Mouse (Mus musculus): ENCODE data around the gene Taar8c.
"Not testable (repeated sequence)": the region's sequence is repeated elsewhere in the genome, so short reads cannot be mapped to it uniquely, and the experiment has no call there.

Gene Taar8c

DNA sequence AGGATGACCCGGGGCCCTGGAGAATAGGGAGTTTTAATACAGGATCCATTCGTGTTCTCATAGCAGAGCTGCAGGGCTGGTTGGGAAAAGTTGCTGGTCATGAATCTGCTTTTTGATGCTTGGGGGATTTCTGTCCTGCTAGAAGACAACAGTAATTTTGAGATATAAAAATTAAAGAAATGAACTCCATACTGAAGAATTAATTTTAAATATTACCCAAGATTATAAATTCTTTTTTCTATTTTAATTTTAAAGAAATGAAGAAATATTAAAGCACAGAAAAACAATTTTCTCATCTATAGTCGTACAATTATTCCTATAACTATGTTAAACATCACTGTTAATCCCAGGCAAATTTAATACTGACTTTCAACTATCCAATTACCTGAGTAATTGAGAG, at the start of gene Taar8c:
TSS of gene Taar8c (minus strand) at position 101 of the 400 bp plus-strand sequence.
- DNase-seq (ENCODE audit: low read depth), result not testable (repeated sequence)

DNA sequence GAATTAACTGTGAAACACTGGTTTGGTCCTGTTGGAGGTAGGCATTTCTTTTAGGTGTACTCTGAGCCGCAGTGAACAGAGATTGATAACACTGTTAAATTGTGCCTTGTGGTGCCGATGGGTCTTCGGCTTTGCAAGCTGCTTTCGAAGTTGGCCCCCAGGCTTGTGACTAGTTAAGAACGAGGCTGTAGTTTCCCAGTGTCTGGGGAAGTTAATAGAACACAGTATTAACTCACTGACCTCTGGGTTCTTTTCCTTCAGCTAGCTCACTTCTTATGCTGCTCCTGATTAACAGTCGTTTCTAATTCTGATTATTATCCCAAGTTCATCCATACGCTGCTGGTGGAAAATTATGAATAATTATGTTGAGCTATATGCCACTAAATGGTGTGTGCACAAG, 48.4 kb upstream of the Taar8c start:
- DNase-seq (ENCODE audit: low read depth), result peak; percentile 20

DNA sequence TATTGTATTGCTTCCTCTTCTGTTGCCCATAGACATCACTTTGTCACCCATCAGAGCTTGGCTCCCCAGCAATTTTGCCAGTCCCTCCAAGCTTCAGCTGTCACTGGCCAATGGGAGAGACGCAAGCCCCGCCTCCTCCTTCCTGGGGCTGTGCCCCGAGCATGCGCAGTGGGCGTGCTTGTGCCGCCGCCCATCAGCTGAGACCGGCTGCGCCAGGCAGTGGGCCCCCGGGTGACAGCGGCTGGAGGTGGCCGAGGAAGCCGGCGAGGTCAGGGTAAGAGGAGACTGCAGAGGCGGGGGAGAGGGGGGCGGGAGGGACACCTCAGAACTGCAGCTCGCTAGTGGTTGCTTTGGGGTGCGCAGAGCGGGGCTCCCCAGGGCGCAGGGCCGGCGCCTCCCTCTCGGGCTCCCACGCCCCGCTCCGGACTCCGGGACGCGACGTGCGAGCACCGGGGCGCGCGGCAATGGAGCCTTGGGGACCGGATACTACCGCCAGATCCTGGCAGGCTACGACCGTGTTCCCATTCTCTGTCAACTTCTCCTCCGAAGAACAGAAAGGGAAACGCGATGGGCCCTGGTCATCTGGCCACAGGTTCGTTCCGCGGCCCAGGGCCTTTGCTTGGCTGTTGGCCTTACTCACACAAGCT, 47.5 kb upstream of the Taar8c start, which contains the start of gene Stx7:
TSS of gene Stx7 (plus strand) at position 168 of the 647 bp plus-strand sequence.
- peak; percentile 96 for DNase-seq (ENCODE audit: low read depth)

DNA sequence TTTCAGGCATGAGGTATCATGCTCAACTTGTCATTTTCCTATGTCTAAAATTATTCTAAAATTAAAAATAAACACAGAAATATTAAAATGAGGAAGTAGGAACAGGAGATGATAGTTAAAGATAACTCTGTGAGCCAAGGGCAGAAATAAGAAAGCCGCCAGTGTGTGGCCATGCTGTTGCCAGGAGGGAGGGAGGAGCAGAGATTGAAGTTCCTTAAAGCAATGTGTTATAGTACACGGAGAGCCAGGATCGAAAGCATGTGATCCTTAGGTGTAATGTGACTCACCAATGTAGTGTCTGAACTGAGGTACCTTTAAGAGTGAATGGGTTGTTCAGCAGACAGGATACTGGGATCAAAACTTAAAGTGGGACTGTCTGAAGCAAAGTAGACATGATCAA, 41.0 kb upstream of the Taar8c start:
- no peak for DNase-seq (ENCODE audit: low read depth)

DNA sequence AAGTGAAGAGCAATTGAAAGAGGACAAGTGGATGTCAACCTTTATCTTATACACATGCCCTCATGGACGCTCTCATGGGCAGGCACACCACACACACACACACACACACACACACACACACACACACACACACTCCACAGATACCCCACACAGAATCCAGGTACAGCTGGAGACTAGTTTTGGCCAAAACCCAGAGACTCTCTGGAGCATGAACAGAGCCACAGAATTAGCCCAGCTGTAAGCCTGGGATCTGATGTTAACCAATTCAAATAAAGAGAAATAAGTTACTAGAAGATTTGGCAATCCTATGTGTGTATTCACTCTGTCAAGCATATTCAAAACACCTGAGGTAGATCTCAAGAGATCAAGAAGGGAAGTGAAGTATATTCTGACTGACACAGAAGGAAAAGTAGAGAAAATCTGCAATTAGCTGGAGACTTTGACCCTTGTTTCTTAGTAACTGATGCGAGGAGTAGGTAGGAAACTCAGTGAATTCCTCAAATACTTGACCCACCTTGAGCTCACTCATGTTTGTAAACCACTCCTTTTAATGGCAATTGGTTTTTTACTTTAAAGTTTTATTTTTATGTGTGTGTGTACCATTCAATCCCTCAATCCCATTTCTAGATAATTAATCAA, 37.0 kb upstream of the Taar8c start:
- DNase-seq (ENCODE audit: low read depth), result no peak

DNA sequence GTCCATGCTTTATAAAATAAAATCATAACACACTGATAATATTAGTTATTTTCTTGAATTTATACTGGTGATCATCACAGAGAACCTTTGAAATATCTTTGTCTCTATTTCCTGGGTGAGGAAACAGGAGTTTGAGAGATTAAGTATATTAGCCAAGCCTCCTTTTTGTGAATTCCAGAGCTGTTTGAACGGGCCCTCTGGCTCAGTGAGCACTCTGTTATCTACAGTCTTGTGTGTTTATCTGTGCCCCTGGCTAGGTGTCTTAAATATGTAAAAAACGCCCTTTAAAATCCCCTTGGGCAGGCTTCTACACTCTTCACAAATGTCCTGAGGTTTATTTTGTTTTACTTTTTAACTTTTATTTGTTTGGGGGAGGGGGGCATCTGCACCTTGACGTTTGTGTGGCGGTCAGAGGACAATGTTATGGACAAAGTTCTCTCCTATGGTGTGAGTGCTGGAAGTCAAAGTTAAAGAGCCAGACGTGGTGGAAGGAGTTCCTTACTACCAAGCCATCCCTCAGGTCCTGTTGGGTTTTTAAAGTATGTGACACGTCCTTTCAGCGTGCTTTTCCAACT, 32.4 kb upstream of the Taar8c start:
- no peak for DNase-seq (ENCODE audit: low read depth)

DNA sequence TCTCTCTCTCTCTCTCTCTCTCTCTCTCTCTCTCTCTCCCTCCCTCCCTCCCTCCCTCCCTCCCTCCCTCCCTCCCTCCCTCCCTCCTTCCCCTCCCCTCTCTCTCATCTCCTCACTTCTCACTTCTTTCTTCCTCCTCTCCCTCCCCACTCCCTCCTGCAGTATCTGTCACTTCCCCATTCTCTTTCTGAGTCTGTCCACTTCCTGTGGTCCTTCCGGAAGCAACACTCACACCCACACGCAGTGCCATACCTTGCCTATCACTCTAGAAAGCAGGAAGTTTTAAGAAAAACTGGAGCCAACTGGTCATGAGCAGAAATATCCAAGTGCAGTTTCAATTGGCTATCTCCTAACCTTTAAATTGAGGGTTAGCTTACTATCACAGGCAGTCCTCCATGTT, 31.4 kb upstream of the Taar8c start:
- no peak for DNase-seq (ENCODE audit: low read depth)

DNA sequence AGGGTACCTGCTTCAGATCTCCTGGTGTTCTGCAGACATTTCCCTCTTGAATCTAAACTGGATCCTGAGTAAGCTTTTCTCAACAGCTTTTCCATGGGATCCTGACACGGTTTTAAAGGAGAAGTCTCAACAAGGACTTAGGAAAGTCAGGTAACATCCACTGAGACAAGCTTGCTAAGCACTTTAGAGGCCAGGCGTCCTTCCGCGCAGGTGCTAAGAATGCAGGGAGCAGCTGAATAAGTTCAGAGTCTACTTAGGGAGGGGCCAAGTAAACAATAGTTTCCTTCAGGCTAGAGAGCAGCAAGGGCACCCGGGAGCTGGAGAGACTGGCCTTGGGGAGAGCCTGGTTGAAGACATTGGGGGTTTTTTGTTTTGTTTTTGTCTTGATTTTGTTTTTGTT, 30.6 kb upstream of the Taar8c start:
- peak; percentile 16 for DNase-seq (ENCODE audit: low read depth)

DNA sequence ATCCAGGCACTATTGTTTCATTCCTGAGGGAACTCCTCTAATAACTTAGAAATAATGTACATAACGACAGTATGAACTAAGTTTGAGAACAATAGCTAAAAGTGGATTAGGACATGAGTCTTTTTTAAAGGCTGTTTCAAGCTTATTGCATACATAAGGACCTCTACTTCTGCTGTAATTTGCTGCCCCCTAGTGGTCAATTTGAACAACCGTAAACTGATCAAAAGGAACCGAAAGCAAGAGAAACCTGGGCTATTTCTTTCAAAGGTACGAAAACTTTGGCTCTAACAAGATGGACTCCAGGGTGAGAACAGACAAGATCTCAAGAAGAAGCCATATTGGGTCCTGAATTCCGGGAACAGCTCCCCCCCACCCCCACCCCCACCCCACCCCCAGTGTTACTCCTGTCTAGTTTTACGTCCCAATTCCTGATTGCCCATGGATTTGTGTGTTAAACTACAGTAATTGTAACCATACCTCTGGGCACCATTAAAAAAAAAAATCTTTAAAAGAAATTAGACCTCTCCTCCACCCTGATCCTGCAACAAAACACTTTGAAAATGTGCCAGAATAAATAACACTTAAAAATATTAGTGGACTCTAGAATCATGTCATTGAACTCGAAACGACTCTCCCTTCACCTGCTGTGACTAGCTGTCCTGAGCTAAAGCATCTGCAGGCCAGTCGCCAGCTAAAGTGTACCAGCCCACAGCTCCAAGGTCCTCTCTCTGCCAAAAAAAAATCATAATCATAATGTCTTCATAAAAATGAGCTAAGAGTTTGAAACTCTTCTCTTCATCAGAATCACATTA, 29.9 kb upstream of the Taar8c start:
- peak; percentile 85 for DNase-seq (ENCODE audit: low read depth)

DNA sequence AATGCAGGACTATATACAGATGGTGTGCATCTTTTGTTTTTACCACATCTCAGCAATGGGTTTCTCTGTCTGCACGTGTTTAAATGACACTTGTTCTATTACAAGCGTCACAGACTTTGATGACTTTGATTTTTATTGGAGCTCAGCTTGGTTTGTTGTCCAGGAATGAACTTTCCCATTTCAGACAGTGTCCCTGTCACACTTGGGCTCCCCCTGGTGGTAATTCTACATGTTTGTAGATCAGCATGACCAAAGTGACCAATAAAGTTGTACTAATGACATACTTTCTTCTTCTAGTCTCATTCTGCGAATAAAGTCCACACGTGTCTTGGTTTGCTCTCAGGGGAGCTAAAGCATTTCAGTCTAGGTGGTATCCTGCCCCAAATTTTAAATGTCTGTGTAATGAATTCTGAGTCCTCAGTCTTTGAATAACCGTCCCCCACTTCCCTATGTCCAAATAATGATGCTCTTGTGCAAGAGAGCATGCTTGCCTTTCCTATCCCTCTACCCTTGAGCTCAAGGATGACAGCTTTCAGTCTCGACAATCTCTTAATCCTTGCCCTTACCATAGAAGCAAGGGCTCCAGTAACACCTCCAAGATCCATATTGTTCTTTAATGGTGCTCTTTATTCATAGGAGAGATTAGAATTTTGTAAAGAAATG, 9.5 kb upstream of the Taar8c start:
- peak; percentile 79 for DNase-seq (ENCODE audit: low read depth)

DNA sequence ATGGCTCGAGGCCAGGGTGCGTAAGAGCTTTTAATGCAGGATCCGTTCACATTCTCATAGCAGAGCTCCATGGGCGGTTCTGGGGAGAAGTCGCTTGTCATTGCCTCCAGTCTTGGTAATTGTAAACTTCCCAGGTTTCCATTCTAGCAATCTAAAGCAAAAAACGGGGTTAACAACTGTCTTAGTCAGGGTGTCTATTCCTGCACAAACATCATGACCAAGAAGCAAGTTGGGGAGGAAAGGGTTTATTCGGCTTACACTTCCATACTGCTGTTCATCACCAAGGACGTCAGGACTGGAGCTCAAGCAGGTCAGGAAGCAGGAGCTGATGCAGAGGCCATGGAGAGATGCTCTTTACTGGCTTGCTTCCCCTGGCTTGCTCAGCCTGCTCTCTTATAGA, 7.7 kb upstream of the Taar8c start, which contains the start of gene Taar9:
TSS of gene Taar9 (minus strand) at position 101 of the 400 bp plus-strand sequence.
- not testable (repeated sequence) for DNase-seq (ENCODE audit: low read depth)

DNA sequence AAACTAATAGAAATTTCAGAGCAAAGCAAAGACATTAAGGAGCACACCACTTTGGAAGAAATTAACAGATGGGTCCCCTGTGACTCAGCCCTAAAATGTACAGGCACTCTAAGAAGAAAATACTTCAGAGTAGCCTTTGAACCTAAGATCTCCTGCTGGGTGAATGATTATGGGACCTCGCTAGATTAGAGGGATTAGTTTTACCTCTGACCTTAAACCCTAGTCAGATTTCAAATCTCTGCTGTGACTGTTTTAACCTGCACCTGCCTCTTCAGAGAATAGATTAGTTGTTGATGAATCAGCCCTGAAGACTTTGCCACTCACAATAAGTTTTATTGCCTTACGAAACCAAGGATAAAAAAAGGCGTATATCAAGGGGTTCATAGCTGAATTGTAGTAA, 6.5 kb upstream of the Taar8c start:
- no peak for DNase-seq (ENCODE audit: low read depth)

DNA sequence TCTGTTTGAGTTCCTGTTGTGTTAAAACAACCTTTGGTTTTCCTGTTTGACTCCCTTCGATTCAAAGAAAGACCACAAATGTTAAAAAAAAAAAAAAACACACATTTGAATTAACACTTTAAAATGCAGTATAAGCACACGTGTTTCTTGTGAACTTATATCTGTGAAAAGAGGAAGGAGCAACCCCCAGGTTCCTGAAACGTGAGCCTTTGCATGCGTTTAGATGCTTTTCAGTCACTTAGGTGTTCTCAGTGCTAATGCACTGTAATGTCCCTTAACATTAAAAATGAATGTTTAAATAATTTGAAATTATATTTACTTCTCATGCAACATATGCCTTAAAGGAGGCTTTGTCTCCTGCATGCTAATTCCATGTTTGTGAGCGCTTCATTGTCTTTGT, 6.0 kb upstream of the Taar8c start:
- no peak for DNase-seq (ENCODE audit: low read depth)

DNA sequence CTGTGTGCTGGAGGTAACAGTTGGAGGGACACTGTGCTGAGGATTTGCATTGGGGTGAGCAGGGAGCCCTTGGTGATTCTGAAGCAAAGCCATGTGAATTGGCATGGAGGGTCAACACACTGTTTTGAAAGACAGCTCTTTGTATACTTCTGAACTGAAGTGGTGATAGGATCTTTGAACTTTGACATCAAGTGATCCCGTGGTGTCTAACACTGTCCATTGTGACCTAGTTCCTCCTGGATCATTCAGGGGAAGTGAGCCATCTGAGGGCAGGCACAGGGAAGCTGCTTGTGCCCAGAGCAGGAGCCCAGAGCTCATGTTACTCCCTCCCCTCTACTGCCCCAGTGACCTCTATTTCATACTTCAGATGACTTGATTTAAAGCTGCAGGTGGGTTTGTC, 1.6 kb upstream of the Taar8c start:
- DNase-seq (ENCODE audit: low read depth), result not testable (repeated sequence)

DNA sequence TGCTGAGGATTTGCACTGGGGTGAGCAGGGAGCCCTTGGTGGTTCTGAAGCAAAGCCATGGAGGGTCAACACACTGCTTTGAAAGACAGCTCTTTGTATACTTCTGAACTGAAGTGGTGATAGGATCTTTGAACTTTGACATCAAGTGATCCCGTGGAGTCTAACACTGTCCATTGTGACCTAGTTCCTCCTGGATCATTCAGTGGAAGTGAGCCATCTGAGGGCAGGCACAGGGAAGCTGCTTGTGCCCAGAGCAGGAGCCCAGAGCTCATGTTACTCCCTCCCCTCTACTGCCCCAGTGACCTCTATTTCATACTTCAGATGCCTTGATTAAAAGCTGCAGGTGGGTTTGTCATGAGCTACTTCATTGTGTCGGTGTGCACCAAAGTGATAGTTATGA, 4.7 kb downstream of the Taar8c start:
- DNase-seq (ENCODE audit: low read depth), result not testable (repeated sequence)

DNA sequence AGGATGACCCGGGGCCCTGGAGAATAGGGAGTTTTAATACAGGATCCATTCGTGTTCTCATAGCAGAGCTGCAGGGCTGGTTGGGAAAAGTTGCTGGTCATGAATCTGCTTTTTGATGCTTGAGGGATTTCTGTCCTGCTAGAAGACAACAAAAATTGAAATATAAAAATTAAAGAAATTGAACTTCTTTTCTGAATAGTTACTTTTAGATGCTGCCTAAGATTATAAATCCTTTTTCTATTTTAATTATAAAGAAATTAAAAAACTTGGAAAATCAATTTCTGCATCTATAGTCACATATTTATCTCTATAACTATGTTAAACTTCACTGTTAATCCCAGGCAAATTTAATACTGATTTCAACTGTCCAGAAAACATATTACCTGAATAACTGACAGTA, 9.5 kb downstream of the Taar8c start, which contains the start of gene Taar8b:
TSS of gene Taar8b (minus strand) at position 101 of the 400 bp plus-strand sequence.
- DNase-seq (ENCODE audit: low read depth), result no peak

DNA sequence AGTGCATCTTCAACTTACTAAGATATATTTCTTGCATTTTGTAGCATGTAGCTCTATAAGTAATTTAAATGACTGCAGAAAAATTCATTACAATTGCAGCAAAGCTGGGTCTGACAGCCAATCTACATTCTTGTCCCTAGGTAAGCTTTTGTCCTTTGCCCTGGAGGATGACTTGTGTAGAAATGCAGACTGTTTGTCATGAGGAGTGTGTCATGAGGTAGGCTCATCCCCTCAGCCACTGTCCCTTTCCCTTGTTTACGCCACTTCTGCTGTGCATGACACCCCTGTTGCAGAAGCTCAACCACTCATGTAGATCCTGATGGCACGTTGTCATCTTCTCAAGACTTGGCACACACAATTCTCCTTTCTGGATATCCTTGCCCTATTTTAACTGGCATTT, 14.5 kb downstream of the Taar8c start:
- DNase-seq (ENCODE audit: low read depth), result no peak

DNA sequence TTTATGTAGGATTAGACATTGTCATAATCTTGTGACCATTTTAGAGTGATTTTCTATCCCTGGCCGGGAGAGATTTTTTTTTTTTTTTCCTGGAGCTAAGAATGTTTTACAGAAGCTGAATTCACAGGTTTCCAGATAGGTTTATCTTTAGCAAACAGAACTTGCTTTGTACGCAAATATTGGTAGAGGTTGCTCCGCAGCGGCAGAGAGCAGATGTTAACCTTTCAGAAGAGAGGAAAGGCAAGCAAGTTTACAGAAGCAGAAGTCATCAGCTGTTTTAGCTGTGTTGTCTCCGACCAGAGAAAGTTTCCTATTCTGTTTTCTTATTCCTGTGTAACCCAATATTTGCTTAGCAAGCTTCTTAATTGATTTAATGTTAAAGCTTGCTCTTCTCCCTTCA, 15.2 kb downstream of the Taar8c start:
- DNase-seq (ENCODE audit: low read depth), result no peak

DNA sequence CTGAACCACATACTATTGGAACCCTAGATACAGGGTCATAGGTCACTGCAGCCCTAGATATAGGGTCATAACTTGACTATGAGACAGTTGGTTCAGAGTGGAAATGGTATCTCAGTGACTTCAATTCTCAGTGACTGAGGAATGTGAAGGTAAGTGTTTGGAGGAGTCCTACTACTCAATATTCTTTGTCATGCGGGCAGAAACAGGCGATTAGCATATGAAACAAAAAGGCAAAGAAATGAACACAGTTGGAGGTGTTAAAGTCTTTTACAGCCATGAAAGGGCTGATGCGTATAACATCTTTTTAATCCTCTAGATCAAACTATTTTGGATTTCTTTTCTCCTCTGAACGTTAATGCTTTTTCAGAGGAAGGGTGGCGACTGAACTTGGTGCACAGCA, 15.8 kb downstream of the Taar8c start:
- DNase-seq (ENCODE audit: low read depth), result no peak

DNA sequence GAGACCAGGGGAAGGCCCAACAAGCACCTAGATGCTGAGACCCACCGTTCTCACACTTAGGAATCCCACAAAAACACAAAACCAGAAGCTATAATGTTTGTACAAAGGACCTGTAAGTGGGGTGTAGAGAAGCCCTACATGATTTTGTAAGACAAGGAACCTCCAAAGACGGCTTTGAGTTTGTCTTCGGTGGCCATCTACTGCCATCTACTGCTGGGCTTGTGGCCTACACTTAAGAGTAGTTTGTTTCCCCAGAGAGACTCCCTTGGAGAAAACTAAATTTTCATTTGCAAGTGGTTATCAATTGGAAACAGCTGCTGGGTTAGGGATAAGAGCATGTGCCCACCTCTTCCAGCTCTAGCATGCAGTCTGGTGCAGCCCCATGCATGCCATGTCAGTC, 21.5 kb downstream of the Taar8c start:
- peak; percentile 74 for DNase-seq (ENCODE audit: low read depth)

DNA sequence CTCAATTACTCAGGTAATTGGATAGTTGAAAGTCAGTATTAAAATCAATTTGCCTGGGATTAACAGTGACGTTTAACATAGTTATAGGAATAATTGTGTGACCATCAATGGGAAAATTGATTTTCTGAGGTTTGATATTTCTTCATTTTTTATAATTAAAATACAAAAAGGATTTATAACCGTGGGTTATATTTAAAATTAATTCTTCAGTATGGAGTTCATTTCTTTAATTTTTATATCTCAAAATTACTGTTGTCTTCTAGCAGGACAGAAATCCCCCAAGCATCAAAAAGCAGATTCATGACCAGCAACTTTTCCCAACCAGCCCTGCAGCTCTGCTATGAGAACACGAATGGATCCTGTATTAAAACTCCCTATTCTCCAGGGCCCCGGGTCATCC, 25.5 kb downstream of the Taar8c start, which contains the start of gene Taar8a:
TSS of gene Taar8a (plus strand) at position 301 of the 400 bp plus-strand sequence.
- not testable (repeated sequence) for DNase-seq (ENCODE audit: low read depth)

DNA sequence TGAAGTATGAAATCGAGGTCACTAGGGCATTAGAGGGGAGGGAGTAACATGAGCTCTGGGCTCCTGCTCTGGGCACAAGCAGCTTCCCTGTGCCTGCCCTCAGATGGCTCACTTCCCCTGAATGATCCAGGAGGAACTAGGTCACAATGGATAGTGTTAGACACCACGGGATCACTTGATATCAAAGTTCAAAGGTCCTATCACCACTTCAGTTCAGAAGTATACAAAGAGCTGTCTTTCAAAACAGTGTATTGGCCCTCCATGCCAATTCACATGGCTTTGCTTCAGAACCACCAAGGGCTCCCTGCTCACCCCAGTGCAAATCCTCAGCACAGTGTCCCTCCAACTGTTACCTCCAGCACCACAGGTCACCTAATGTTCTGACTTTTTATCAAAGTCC, 27.0 kb downstream of the Taar8c start:
- DNase-seq (ENCODE audit: low read depth), result not testable (repeated sequence)

Measured in NIH3T3 (cell line).